Mouse (Mus musculus) testis, adult 2 months (tissue): Measurements from ENCODE around the gene Fndc9.

Experiments used
- CTCF ChIP-seq: fragments of 200-500 bp; IDR thresholded peaks from 2 replicates; pipeline ENCODE4 v1.5.1; 2012; ENCODE audit warnings: low read depth, mild to moderate bottlenecking, inconsistent platforms, low read length, moderate library complexity; ENCODE audit not compliant: control insufficient read depth, insufficient read depth, insufficient replicate concordance
- POLR2A ChIP-seq: fragments of 200-500 bp; IDR thresholded peaks from 2 replicates; pipeline ENCODE4 v1.6.1; 2012; ENCODE audit warnings: low read depth, mild to moderate bottlenecking, inconsistent platforms, low read length, moderate library complexity; ENCODE audit not compliant: control insufficient read depth

GRCm38 (mm10) chr11:46286803-46287202, 51.5 kb downstream of the Fndc9 start:
- TF ChIP-seq CTCF = no peak
- TF ChIP-seq POLR2A = no peak
